Mouse (Mus musculus): ENCODE measurements at regions not wholly inside any gene's neighbourhood (a gene's known extent, or its start where the extent isn't known, plus 50 kb on each side); places are given as distances from the start of the nearest gene placed in this dataset.

- H3K4me3 ChIP-seq, result no peak overlapping the region
- peaks cover 67% of the 10 kb centered on the region for H3K4me1 ChIP-seq
- H3K9me3 ChIP-seq, result no peaks in the 10 kb centered on the region
- H3K27ac ChIP-seq (replicated peaks), result no peak overlapping the region
- H3K27me3 ChIP-seq (replicated peaks; ENCODE audit: low read depth, poor library complexity, severe bottlenecking), result peaks cover 22% of the 10 kb centered on the region; the same call in 1 of the 2 replicates
- no peak for DNase-seq (ENCODE audit: low spot score)
- 90% methylated on average over 6 of the region's 6 CpGs for WGBS
- H3K36me3 ChIP-seq (replicated peaks), result no peaks in the 10 kb centered on the region
These were observed 234.7 kb downstream of the Rplp1 start for GRCm38 (mm10) chr9:61679686-61680085.

DNA sequence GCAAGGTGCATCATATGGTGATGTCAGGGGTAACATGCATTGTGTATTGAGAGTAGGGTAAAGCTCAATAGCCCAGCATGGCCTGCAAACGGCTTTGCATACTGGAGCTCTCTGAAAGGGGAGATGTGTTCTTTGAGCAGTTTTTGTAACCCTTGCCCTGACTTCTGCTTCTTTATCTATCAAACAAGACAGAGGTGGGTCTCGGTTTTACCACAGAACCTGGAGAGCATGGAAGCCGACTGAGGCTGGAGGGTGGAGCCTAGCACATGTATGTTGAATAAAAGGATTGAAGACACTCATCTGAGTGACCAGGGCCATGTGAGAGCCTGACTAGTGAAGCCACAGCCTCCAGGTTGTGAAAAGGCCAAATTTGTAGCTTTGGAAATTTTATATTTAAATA is 236.7 kb downstream of the Rplp1 start:
- H3K4me3 ChIP-seq, result no peak overlapping the region
- H3K27me3 ChIP-seq (replicated peaks; ENCODE audit: low read depth, poor library complexity, severe bottlenecking), result peaks cover 8% of the 10 kb centered on the region; the same call in 1 of the 2 replicates
- WGBS, result 64% methylated on average over 3 of the region's 3 CpGs
- no peak overlapping the region for H3K27ac ChIP-seq (replicated peaks)
- DNase-seq (ENCODE audit: low spot score), result no peak
- no peaks in the 10 kb centered on the region for H3K9me3 ChIP-seq
- H3K36me3 ChIP-seq (replicated peaks), result no peaks in the 10 kb centered on the region
- peaks cover 86% of the 10 kb centered on the region for H3K4me1 ChIP-seq

DNA sequence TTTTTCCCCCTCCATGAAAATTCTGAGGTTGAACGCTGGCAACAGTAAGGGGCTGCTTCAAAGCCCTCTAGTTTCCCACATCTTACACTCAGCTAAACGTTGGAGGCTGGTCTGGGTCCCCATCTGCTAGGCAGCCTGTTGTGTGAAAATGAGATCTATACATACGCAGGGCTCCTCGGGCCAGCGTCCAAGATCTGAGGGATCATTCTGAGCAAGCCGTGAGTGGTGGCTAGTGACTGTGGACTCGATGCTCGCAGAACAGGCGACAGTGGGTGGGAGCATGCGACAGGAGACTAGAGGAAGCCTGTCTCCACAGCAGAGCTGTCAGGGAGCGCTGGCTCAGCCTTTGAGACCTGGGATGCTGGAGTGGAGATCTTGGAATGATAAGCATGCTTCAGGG is 237.3 kb downstream of the Rplp1 start:
- Histone ChIP-seq H3K4me1 (peaks cover 81% of the 10 kb centered on the region), H3K4me3 (no peak overlapping the region), H3K9me3 (no peaks in the 10 kb centered on the region), H3K27me3 (replicated peaks; ENCODE audit: low read depth, poor library complexity, severe bottlenecking) (peaks cover 8% of the 10 kb centered on the region; the same call in 1 of the 2 replicates), H3K36me3 (replicated peaks) (no peaks in the 10 kb centered on the region), H3K27ac (replicated peaks) (peak overlapping the region; percentile 26; the same call in 1 of the 2 replicates)
- no peak for DNase-seq (ENCODE audit: low spot score)
- WGBS, result 79% methylated on average over 11 of the region's 11 CpGs

- DNase-seq (ENCODE audit: low spot score), result no peak
- H3K9me3 ChIP-seq, result peaks cover 7% of the 10 kb centered on the region; the same call in 1 of the 2 replicates
- H3K36me3 ChIP-seq (replicated peaks), result no peaks in the 10 kb centered on the region; the same call in 1 of the 2 replicates
- peaks cover 5% of the 10 kb centered on the region; the same call in 1 of the 2 replicates for H3K27me3 ChIP-seq (replicated peaks; ENCODE audit: low read depth, poor library complexity, severe bottlenecking)
- no peak overlapping the region for H3K4me3 ChIP-seq
- no peak overlapping the region for H3K27ac ChIP-seq (replicated peaks)
- WGBS, result 70% methylated on average over 2 of the region's 2 CpGs
- peaks cover 72% of the 10 kb centered on the region for H3K4me1 ChIP-seq
These were observed 239.0 kb downstream of the Rplp1 start for GRCm38 (mm10) chr9:61675366-61675765.

DNA sequence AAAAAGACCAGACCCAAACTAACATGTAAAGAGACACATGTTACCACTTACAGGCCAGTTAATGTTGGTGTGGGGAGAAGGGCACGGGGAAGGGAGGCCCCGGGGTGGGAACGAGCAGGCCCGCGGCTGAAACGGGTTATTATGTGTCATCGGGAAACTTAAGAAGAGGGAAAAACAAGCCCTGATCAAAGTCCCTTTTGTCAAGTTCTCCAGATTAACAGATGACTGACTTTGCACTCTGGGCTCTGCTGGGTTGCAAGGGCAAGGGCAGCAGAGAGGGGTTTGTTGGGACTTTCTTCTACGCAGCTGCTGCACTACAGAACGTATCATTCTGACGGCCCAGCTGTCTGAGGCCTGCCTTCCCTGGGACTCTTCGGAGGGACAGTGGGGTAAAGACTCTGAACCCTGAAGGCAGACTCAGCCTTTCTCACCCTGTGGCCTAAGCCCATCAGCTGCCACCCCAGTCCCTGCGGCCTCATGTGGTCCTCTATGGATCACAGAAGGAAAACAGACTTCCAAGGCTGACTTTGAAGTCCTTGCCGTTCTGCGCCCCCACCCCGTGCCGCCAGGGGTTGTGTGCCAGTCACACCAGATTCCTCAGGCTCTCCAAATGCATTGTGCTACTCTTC is 240.7 kb downstream of the Rplp1 start:
- H3K27ac ChIP-seq (replicated peaks), result peak overlapping the region; percentile 70
- H3K36me3 ChIP-seq (replicated peaks), result no peaks in the 10 kb centered on the region; the same call in 1 of the 2 replicates
- WGBS, result 33% methylated on average over 16 of the region's 16 CpGs
- H3K27me3 ChIP-seq (replicated peaks; ENCODE audit: low read depth, poor library complexity, severe bottlenecking), result peaks cover 4% of the 10 kb centered on the region; the same call in 1 of the 2 replicates
- no peak overlapping the region for H3K4me3 ChIP-seq
- peaks cover 7% of the 10 kb centered on the region; the same call in 1 of the 2 replicates for H3K9me3 ChIP-seq
- peaks cover 74% of the 10 kb centered on the region for H3K4me1 ChIP-seq
- DNase-seq (ENCODE audit: low spot score), result peak; percentile 86

- no peaks in the 10 kb centered on the region; the same call in 1 of the 2 replicates for H3K36me3 ChIP-seq (replicated peaks)
- H3K4me1 ChIP-seq, result peaks cover 57% of the 10 kb centered on the region
- H3K27me3 ChIP-seq (replicated peaks; ENCODE audit: low read depth, poor library complexity, severe bottlenecking), result 0 out of 2 replicates have a peak, but pooled peaks cover 3% of the 10 kb centered on the region
- H3K27ac ChIP-seq (replicated peaks), result no peak overlapping the region
- H3K4me3 ChIP-seq, result no peak overlapping the region
- DNase-seq (ENCODE audit: low spot score), result no peak
- H3K9me3 ChIP-seq, result peaks cover 7% of the 10 kb centered on the region; the same call in 1 of the 2 replicates
- WGBS, result 75% methylated on average over 4 of the region's 4 CpGs
These were observed 243.4 kb downstream of the Rplp1 start for GRCm38 (mm10) chr9:61670986-61671385.

GRCm38 (mm10) chr9:61669729-61670520 is 244.4 kb downstream of the Rplp1 start:
- H3K27ac ChIP-seq (replicated peaks), result no peak overlapping the region
- no peak overlapping the region for H3K4me3 ChIP-seq
- peaks cover 47% of the 10 kb centered on the region for H3K4me1 ChIP-seq
- DNase-seq (ENCODE audit: low spot score), result no peak
- 47% methylated on average over 10 of the region's 10 CpGs for WGBS
- no peaks in the 10 kb centered on the region; the same call in 1 of the 2 replicates for H3K36me3 ChIP-seq (replicated peaks)
- H3K27me3 ChIP-seq (replicated peaks; ENCODE audit: low read depth, poor library complexity, severe bottlenecking), result 0 out of 2 replicates have a peak, but pooled peaks cover 3% of the 10 kb centered on the region
- H3K9me3 ChIP-seq, result peaks cover 7% of the 10 kb centered on the region; the same call in 1 of the 2 replicates

GRCm38 (mm10) chr9:61668723-61669122 is 245.6 kb downstream of the Rplp1 start:
- no peak for DNase-seq (ENCODE audit: low spot score)
- peaks cover 35% of the 10 kb centered on the region for H3K4me1 ChIP-seq
- no peak overlapping the region for H3K4me3 ChIP-seq
- H3K36me3 ChIP-seq (replicated peaks), result no peaks in the 10 kb centered on the region; the same call in 1 of the 2 replicates
- H3K27me3 ChIP-seq (replicated peaks; ENCODE audit: low read depth, poor library complexity, severe bottlenecking), result 0 out of 2 replicates have a peak, but pooled peaks cover 3% of the 10 kb centered on the region
- H3K27ac ChIP-seq (replicated peaks), result no peak overlapping the region
- H3K9me3 ChIP-seq, result peaks cover 7% of the 10 kb centered on the region; the same call in 1 of the 2 replicates
- WGBS, result 79% methylated on average over 8 of the region's 8 CpGs

DNA sequence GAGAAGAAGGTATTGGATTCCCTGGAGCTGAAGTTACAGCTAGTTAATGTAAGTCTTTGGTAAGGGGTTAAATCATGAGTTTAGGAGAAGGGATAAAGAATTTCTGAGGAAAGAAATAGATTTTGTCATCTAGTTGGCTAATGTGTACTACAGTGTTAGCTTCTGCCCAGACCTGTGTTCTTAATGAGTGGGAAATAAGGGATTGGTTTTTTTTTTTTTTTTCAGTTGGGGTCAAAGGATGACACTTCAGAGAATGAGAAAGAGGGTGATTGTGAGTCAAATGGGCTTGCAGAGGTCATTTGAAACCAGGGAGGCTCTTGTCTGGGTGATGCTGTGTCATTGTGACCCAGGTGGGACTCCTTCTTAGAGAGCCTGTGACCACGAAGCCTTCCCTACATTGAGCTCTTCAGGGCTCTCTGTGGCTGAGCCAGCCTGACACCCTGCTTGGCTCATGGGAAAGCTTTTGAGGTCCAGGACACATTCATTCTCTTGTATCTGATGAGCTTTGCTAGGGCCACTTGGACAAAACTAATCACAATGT is 246.1 kb downstream of the Rplp1 start:
- WGBS, result 80% methylated on average over 1 of the region's 1 CpGs

GRCm38 (mm10) chr9:61667453-61668074 is 246.8 kb downstream of the Rplp1 start:
- 65% methylated on average over 4 of the region's 4 CpGs for WGBS
- 0 out of 2 replicates have a peak, but pooled peaks cover 3% of the 10 kb centered on the region for H3K27me3 ChIP-seq (replicated peaks; ENCODE audit: low read depth, poor library complexity, severe bottlenecking)
- DNase-seq (ENCODE audit: low spot score), result no peak
- H3K4me3 ChIP-seq, result no peak overlapping the region
- peaks cover 7% of the 10 kb centered on the region; the same call in 1 of the 2 replicates for H3K9me3 ChIP-seq
- H3K27ac ChIP-seq (replicated peaks), result no peak overlapping the region
- H3K4me1 ChIP-seq, result peaks cover 23% of the 10 kb centered on the region
- H3K36me3 ChIP-seq (replicated peaks), result no peaks in the 10 kb centered on the region; the same call in 1 of the 2 replicates

More for the DNA sequence above, 246.1 kb downstream of the Rplp1 start:
- no peak overlapping the region for H3K4me3 ChIP-seq
- H3K27me3 ChIP-seq (replicated peaks; ENCODE audit: low read depth, poor library complexity, severe bottlenecking), result 0 out of 2 replicates have a peak, but pooled peaks cover 3% of the 10 kb centered on the region
- H3K36me3 ChIP-seq (replicated peaks), result no peaks in the 10 kb centered on the region; the same call in 1 of the 2 replicates
- DNase-seq (ENCODE audit: low spot score), result no peak
- no peak overlapping the region for H3K27ac ChIP-seq (replicated peaks)
- peaks cover 30% of the 10 kb centered on the region for H3K4me1 ChIP-seq
- H3K9me3 ChIP-seq, result peaks cover 7% of the 10 kb centered on the region; the same call in 1 of the 2 replicates

- peaks cover 7% of the 10 kb centered on the region; the same call in 1 of the 2 replicates for H3K9me3 ChIP-seq
- no peak for DNase-seq (ENCODE audit: low spot score)
- no peak overlapping the region for H3K27ac ChIP-seq (replicated peaks)
- H3K27me3 ChIP-seq (replicated peaks; ENCODE audit: low read depth, poor library complexity, severe bottlenecking), result 0 out of 2 replicates have a peak, but pooled peaks cover 3% of the 10 kb centered on the region
- WGBS, result 87% methylated on average over 3 of the region's 3 CpGs
- H3K4me1 ChIP-seq, result peaks cover 23% of the 10 kb centered on the region
- H3K36me3 ChIP-seq (replicated peaks), result no peaks in the 10 kb centered on the region; the same call in 1 of the 2 replicates
- H3K4me3 ChIP-seq, result no peak overlapping the region
These were observed 247.5 kb downstream of the Rplp1 start for GRCm38 (mm10) chr9:61666761-61667332.
